ENCODE assay signal across 13 mouse cellular contexts in genomic region chr8:70003204-70003657, GRCm38 (mm10). TPM values are rescaled to one million over a fixed set of nuclear protein-coding genes. Genes with fewer than 3 reads are reported as not detected.
A peak's percentile ranks its signal among the peaks of the same experiment; 100 is the strongest.
DNase-seq lines count a peak whose midpoint lies in the region; ATAC-seq lines count a peak whose summit lies in the region.
"Had no signal": no experiment of that assay in that cellular context is flagged by ENCODE, and none has a peak within 500 bp of the region (broad histone marks: within the 10 kb centered on the region; RNA-seq: fewer than 3 reads in every experiment).

No protein-coding gene starts in this region.

- no peak overlapping the region for H3K4me3 ChIP-seq in heart, embryonic 10.5 days
- H3K4me3 ChIP-seq: hindbrain, embryonic 15.5 days; midbrain, embryonic 13.5 days had no signal

- peaks cover 17% of the 10 kb centered on the region; the same call in 1 of the 2 replicates for H3K4me1 ChIP-seq in heart, embryonic 10.5 days

- peak; percentile 64 for ATAC-seq in activated CD4-positive, CD25-positive, alpha-beta regulatory T cell, adult 4 months
- ATAC-seq: midbrain, embryonic 13.5 days had no signal

- H3K9me3 ChIP-seq in heart, embryonic 10.5 days, result no peaks in the 10 kb centered on the region
- H3K9me3 ChIP-seq: hindbrain, embryonic 15.5 days; midbrain, embryonic 13.5 days had no signal

- 61% methylated on average over 4 of the region's 4 CpGs for WGBS in heart, embryonic 10.5 days

- no peaks in the 10 kb centered on the region for H3K27me3 ChIP-seq in heart, embryonic 10.5 days (ENCODE audit: insufficient read depth, poor library complexity, severe bottlenecking)
- H3K27me3 ChIP-seq: hindbrain, embryonic 15.5 days; midbrain, embryonic 13.5 days had no signal

- H3K36me3 ChIP-seq in heart, embryonic 10.5 days, result no peaks in the 10 kb centered on the region
- H3K36me3 ChIP-seq: hindbrain, embryonic 15.5 days; midbrain, embryonic 13.5 days had no signal

- DNase-seq in heart, embryonic 10.5 days (ENCODE audit: low spot score), result no peak
- DNase-seq in heart, adult 8-10 months (ENCODE audit: low spot score), result no peak
- peak; percentile 42 to 49 for DNase-seq in B cell, adult 2 months
- DNase-seq in naive thymus-derived CD4-positive, alpha-beta T cell, adult 2 months (ENCODE audit: low read depth), result peak; percentile 74
- DNase-seq in left cerebral cortex, adult 18-20 months (ENCODE audit: low spot score in 2 of 2), result no peak
- DNase-seq in adipocyte (ENCODE audit: low spot score), result no peak
- no peak for DNase-seq in right cerebral cortex, adult 18-20 months
- DNase-seq: adrenal gland, postnatal 25 days; gastrocnemius, postnatal 14 days; lung, adult 2 months had no signal

- H3K27ac ChIP-seq in heart, embryonic 10.5 days, result 0 out of 2 replicates have a peak overlapping the region, but pooled peaks have one; percentile 22
- H3K27ac ChIP-seq: hindbrain, embryonic 15.5 days; midbrain, embryonic 13.5 days had no signal

RNA-seq across cellular contexts. Expression of gene Gatad2a, which starts 7.0 kb away (rescaled TPM):
- polyA plus RNA-seq in heart, embryonic 10.5 days (2016; fragmentation: Nextera tagmentation; extraction: Ambion mirVana), result 47.5 and 49.0 TPM in 2 replicates
- 10 to 100 TPM; 28.0 to 31.2 (median 30.0) TPM for total RNA-seq in heart, adult 8-10 months (2022)
- 10 to 100 TPM; 22.9 to 25.8 TPM for polyA plus RNA-seq in activated CD4-positive, CD25-positive, alpha-beta regulatory T cell, adult 4 months (2017; shearing (Covaris generic))
- 10 to 100 TPM; 28.7 TPM for total RNA-seq in left cerebral cortex, adult 18-20 months (2021)

RNA-seq across cellular contexts. Expression of gene Mau2, which starts 39.3 kb away (rescaled TPM):
- 46.5 and 49.9 TPM in 2 replicates for polyA plus RNA-seq in heart, embryonic 10.5 days (2016; fragmentation: Nextera tagmentation; extraction: Ambion mirVana)
- 10 to 100 TPM; 29.6 to 34.3 (median 31.3) TPM for total RNA-seq in heart, adult 8-10 months (2022)
- polyA plus RNA-seq in activated CD4-positive, CD25-positive, alpha-beta regulatory T cell, adult 4 months (2017; shearing (Covaris generic)), result 10 to 100 TPM; 36.4 to 50.1 TPM
- total RNA-seq in left cerebral cortex, adult 18-20 months (2021), result 10 to 100 TPM; 67.6 to 69.9 TPM

RNA-seq across cellular contexts. Expression of gene Sugp1, which starts 39.4 kb away (rescaled TPM):
- polyA plus RNA-seq in heart, embryonic 10.5 days (2016; fragmentation: Nextera tagmentation; extraction: Ambion mirVana), result 41.1 and 45.0 TPM in 2 replicates
- total RNA-seq in heart, adult 8-10 months (2022), result 10 to 100 TPM; 17.0 to 21.6 (median 19.1) TPM
- polyA plus RNA-seq in activated CD4-positive, CD25-positive, alpha-beta regulatory T cell, adult 4 months (2017; shearing (Covaris generic)), result 10 to 100 TPM; 45.0 to 46.4 TPM
- total RNA-seq in left cerebral cortex, adult 18-20 months (2021), result 10 to 100 TPM; 46.8 to 47.1 TPM

Comparison
In these comparisons a context has a peak if more than half of its experiments do, and no peak if none do; other contexts are left out.
1. DNase-seq: peak in B cell, adult 2 months (2 of 2) and naive thymus-derived CD4-positive, alpha-beta T cell, adult 2 months (single experiment); none in heart, embryonic 10.5 days (single experiment), heart, adult 8-10 months (single experiment), left cerebral cortex, adult 18-20 months (0 of 2), adipocyte (single experiment) and right cerebral cortex, adult 18-20 months (single experiment).